Mouse (Mus musculus): ENCODE data around the gene Hip1r. TPM values are rescaled to one million over a fixed set of nuclear protein-coding genes. Genes with fewer than 3 reads are reported as not detected.

Hip1r gene
- polyA plus RNA-seq, 1 experiment: 10.5 TPM

DNA sequence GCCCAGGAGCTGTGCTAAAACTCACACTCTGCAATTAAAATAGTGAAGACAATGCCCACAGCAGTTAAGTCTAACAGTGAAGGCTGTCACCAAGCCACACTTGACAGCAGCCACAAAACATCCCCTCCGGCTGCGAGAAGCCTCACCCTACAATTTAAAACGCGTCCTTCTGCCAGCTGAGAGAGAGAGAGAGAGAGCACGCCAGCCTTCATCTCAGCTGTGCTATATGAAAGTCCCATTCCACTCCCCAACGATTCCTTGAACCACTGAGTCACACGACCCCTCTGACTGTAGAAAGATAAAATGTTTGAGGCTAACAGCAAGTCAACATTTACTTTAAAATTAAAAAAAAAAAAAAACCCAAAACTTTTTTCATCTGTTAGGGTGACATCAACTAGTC lies 55.3 kb downstream of the Hip1r start:
- H3K4me2 ChIP-seq (ENCODE audit: low read depth): no peak overlapping the region
- no peak overlapping the region for H3K4me3 ChIP-seq
- H3ac ChIP-seq (ENCODE audit: control insufficient read depth, insufficient read length): no peak overlapping the region
- H3K79me2 ChIP-seq (ENCODE audit: control insufficient read depth, insufficient read depth): peaks cover 81% of the 10 kb centered on the region
- no peaks in the 10 kb centered on the region for H3K36me3 ChIP-seq (ENCODE audit: control insufficient read depth, insufficient read depth)
- no peaks in the 10 kb centered on the region for H3K27me3 ChIP-seq (ENCODE audit: control insufficient read depth, insufficient read depth, insufficient read length)
- TF ChIP-seq MYOD1 (IDR thresholded peaks at IDR 0.05; ENCODE audit: control insufficient read depth in 1 of 3, insufficient read length in 2 of 3, low read depth in 2 of 3): no peak
- TF ChIP-seq USF1 (IDR thresholded peaks at IDR 0.05; ENCODE audit: low read depth): no peak
- TF ChIP-seq POLR2A (IDR thresholded peaks at IDR 0.05; ENCODE audit: insufficient read length, low read depth): no peak
- TF ChIP-seq TCF12 (IDR thresholded peaks at IDR 0.05; ENCODE audit: insufficient read depth, poor library complexity, severe bottlenecking): no peak
- TF ChIP-seq TCF3 (IDR thresholded peaks at IDR 0.05; ENCODE audit: insufficient read length, low read depth): no peak
- TF ChIP-seq MAX (IDR thresholded peaks at IDR 0.05; ENCODE audit: low read depth): no peak
- TF ChIP-seq MYOG (IDR thresholded peaks at IDR 0.05; ENCODE audit: control insufficient read depth in 1 of 3, insufficient read depth in 1 of 3, insufficient read length in 2 of 3, low read depth in 2 of 3): no peak

DNA sequence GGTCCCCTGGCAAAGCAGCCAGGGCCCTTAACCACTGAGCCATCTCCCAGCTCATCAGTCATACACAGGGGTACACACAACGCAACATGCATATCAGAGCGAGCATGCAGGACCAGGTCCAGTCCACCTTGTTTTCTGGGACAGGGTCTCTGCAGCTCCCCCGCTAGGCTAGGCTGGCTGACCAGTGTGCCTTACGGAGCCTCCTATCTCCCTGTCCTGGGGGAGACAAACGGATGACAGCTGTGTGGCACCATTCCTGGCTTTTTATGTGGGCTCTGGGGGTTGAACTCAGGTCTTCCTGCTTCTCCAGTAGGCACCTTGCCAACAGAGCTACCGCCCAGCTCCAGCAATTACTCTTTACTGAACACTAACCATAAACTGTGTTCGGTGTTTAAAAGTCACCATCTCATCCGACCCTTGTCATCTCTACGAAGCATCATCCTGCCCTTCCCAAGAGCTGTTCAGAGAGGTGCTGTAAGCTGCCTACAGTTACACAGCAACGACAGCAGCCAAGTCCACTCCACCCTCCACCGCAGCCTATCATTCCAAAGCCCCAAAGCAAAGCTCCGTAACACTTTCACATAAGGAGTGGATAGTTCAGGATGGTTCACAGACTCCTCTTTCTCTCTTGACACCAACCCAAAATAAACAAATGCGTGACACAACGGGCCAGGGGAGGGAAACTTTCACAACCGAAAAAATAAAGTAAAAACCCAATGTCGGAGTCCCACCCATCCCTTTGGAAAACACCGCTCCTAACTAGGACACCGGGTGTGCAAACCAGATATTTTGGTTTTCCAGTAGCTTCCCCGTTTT lies 56.0 kb downstream of the Hip1r start:
- peak overlapping the region; percentile 97 for H3K4me2 ChIP-seq (ENCODE audit: low read depth)
- H3K79me2 ChIP-seq (ENCODE audit: control insufficient read depth, insufficient read depth): peaks cover 74% of the 10 kb centered on the region
- no peaks in the 10 kb centered on the region for H3K27me3 ChIP-seq (ENCODE audit: control insufficient read depth, insufficient read depth, insufficient read length)
- H3K36me3 ChIP-seq (ENCODE audit: control insufficient read depth, insufficient read depth): no peaks in the 10 kb centered on the region
- H3K4me3 ChIP-seq: peak overlapping the region; percentile 91
- H3ac ChIP-seq (ENCODE audit: control insufficient read depth, insufficient read length): no peak overlapping the region
- no peak for TF ChIP-seq CEBPB (IDR thresholded peaks at IDR 0.05; ENCODE audit: insufficient read depth, poor library complexity, severe bottlenecking)
- TF ChIP-seq MYOG (IDR thresholded peaks at IDR 0.05; ENCODE audit: control insufficient read depth in 1 of 3, insufficient read depth in 1 of 3, insufficient read length in 2 of 3, low read depth in 2 of 3): no peak
- no peak for TF ChIP-seq USF1 (IDR thresholded peaks at IDR 0.05; ENCODE audit: low read depth)
- TF ChIP-seq POLR2AphosphoS2 (IDR thresholded peaks at IDR 0.05; ENCODE audit: insufficient read length, low read depth): no peak
- TF ChIP-seq MYOD1 (IDR thresholded peaks at IDR 0.05; ENCODE audit: control insufficient read depth in 1 of 3, insufficient read length in 2 of 3, low read depth in 2 of 3): peak in 2 of 3 experiments; percentile 32 to 58
- no peak for TF ChIP-seq TCF12 (IDR thresholded peaks at IDR 0.05; ENCODE audit: insufficient read depth, poor library complexity, severe bottlenecking)

DNA sequence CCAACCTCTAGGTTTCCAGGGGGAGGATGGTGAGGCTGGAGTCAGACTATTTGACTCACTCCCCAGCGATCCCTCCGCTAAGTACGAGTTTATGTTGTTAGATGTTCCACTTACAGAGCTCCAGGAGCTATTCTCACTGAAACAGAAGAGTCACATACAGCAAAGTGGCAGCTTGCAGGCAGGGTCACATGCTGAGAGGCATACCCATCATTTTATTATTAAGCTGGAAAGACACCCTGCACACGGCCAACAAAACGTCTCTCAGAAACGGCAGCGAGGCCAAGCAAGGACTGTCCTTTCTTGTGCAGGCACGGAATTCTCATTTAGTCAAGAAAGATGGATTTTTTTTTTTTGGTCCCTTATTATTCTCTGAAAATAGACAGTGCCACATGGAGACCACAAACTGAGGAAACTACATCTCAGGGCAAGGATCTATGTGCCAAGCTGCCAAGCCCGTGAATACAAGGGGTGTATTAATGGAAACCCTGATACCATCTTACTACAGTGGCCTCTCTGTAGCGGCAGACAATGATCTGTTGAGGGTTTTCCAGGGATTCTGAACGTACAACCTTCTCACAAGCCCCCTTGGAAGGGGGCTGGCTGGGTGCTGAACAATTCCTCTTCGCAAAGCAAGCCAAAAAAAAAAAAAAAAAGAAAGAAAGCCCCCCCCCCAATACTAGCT lies 57.1 kb downstream of the Hip1r start:
- peak overlapping the region; percentile 97 for H3K4me2 ChIP-seq (ENCODE audit: low read depth)
- TF ChIP-seq SRF (IDR thresholded peaks at IDR 0.05; ENCODE audit: control insufficient read depth, insufficient read length, low read depth) (no peak), POLR2A (IDR thresholded peaks at IDR 0.05; ENCODE audit: insufficient read length, low read depth) (no peak), MYOG (IDR thresholded peaks at IDR 0.05; ENCODE audit: control insufficient read depth in 1 of 3, insufficient read depth in 1 of 3, insufficient read length in 2 of 3, low read depth in 2 of 3) (no peak), MYOD1 (IDR thresholded peaks at IDR 0.05; ENCODE audit: control insufficient read depth in 1 of 3, insufficient read length in 2 of 3, low read depth in 2 of 3) (no peak), CEBPB (IDR thresholded peaks at IDR 0.05; ENCODE audit: insufficient read depth, poor library complexity, severe bottlenecking) (no peak), REST (IDR thresholded peaks at IDR 0.05; ENCODE audit: insufficient read depth, insufficient read length) (no peak), E2F4 (IDR thresholded peaks at IDR 0.05; ENCODE audit: insufficient read depth) (no peak), MAX (IDR thresholded peaks at IDR 0.05; ENCODE audit: low read depth) (no peak), TCF3 (IDR thresholded peaks at IDR 0.05; ENCODE audit: insufficient read length, low read depth) (no peak), POLR2AphosphoS2 (IDR thresholded peaks at IDR 0.05; ENCODE audit: insufficient read length, low read depth) (no peak), TCF12 (IDR thresholded peaks at IDR 0.05; ENCODE audit: insufficient read depth, poor library complexity, severe bottlenecking) (no peak), USF1 (IDR thresholded peaks at IDR 0.05; ENCODE audit: low read depth) (no peak)
- H3K79me2 ChIP-seq (ENCODE audit: control insufficient read depth, insufficient read depth): peaks cover 63% of the 10 kb centered on the region
- H3ac ChIP-seq (ENCODE audit: control insufficient read depth, insufficient read length): no peak overlapping the region
- H3K27me3 ChIP-seq (ENCODE audit: control insufficient read depth, insufficient read depth, insufficient read length): no peaks in the 10 kb centered on the region
- H3K36me3 ChIP-seq (ENCODE audit: control insufficient read depth, insufficient read depth): no peaks in the 10 kb centered on the region
- peak overlapping the region; percentile 91 for H3K4me3 ChIP-seq

DNA sequence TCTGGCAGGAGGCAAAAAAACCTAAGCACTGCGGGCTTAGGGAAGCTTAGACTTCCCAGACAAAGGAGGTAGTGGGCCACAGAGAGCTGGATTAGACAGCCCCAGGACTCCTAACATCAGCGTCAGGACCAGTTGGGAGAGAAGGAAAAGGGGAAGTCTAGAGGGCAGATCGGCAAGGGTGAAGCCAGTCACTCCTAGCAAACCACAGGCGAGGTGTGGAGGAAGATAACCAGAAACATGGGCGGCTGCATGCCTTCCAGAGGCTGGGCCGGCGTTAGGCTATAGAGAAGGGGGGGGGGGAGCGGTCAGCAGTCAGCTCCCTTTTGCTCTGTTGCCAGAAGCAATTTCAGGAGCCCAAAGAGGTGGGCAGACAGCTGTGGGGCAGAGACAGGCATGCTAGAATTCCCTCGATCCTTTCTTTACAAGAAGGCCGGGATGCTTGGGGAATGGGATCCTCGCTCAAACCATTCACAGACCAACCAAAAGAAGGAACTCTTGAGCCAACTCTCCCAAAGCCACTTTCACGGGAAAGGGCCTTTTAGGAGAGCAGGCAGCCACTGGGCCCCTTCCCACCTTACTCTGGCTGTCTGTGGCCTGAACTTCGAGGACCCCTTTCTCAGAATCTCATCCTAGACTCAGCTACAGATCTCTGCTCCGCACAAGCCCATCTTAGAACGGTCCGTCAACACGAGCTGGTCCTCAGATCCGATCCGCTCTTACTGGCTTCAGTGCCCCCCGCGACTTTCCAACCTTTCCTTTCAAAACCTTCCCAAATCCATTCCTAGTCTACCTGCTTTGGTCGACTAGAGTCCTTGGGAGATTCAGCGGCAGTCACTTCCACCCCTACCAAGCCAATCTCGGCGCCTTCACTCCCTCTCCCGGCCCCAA lies 57.9 kb downstream of the Hip1r start:
- peaks cover 55% of the 10 kb centered on the region for H3K79me2 ChIP-seq (ENCODE audit: control insufficient read depth, insufficient read depth)
- peak overlapping the region; percentile 97 for H3K4me2 ChIP-seq (ENCODE audit: low read depth)
- TF ChIP-seq E2F4 (IDR thresholded peaks at IDR 0.05; ENCODE audit: insufficient read depth): no peak
- TF ChIP-seq MYOD1 (IDR thresholded peaks at IDR 0.05; ENCODE audit: control insufficient read depth in 1 of 3, insufficient read length in 2 of 3, low read depth in 2 of 3): peak in 1 of 3 experiments; percentile 1
- no peaks in the 10 kb centered on the region for H3K36me3 ChIP-seq (ENCODE audit: control insufficient read depth, insufficient read depth)
- peak overlapping the region; percentile 45 for H3ac ChIP-seq (ENCODE audit: control insufficient read depth, insufficient read length)
- peak overlapping the region; percentile 91 for H3K4me3 ChIP-seq
- H3K27me3 ChIP-seq (ENCODE audit: control insufficient read depth, insufficient read depth, insufficient read length): no peaks in the 10 kb centered on the region

Measured in myocyte (in vitro differentiated cells).